8 mouse cellular contexts compared by ENCODE assay signal in the genomic region with DNA sequence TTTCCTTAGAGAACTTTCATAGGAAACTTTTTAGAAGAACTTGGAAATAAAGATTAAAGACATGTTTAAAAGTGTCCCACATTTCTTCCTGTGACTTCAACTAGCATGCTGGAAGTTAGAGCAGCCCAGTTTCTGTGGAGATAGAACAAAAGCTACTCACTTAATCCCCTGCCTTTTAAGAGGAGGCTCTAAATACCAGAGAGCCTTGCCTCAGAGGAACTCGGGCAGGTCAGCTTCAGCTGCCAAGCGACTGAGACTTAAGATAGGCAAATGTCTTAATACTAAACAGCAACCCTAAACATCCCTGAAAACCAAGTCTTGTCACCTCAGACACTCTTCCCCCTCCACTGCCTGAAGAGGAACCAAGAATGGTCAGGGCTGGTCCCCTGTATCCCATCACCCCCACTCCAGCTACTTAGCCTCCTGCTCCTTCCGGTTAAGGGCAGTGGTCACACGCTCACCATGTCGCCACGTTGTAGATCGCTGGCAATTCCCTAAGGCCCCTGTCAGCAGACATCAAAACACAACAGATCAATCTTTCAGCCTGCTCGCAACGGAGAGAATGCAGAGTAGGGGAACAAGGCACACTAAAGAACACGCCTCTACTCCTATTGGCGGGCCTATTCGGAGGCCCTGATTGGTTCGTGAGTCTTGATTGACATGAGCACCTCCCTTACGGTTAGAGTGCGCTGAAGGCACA. TPM values are rescaled to one million over a fixed set of nuclear protein-coding genes. Genes with fewer than 3 reads are reported as not detected.
DNase-seq lines count a peak whose midpoint lies in the region; ATAC-seq and TF ChIP-seq lines count a peak whose summit lies in the region.
"Not testable (repeated sequence)": the region's sequence is repeated elsewhere in the genome, so short reads cannot be mapped to it uniquely, and the experiment has no call there.

6720489N17Rik (minus strand) TSS at position 606 of the 700 bp plus-strand sequence.

- 2% methylated on average over 15 of the region's 15 CpGs for WGBS in hindbrain, embryonic 16.5 days

- TF ChIP-seq POLR2A in cortical plate, adult 2 months (IDR thresholded peaks at IDR 0.05; ENCODE audit: extremely low read depth, insufficient read depth, low read length): not testable (repeated sequence)

- TF ChIP-seq CTCF in cortical plate, adult 2 months (IDR thresholded peaks at IDR 0.05; ENCODE audit: extremely low read depth, insufficient read depth, low read length); gastrocnemius, adult 2 months (IDR thresholded peaks at IDR 0.05): not testable (repeated sequence)

- not testable (repeated sequence) for H3K9me3 ChIP-seq in hindbrain, embryonic 16.5 days (ENCODE audit: control insufficient read depth, low read length)

- ATAC-seq in hindbrain, embryonic 16.5 days: peak; percentile 100

- not testable (repeated sequence) for H3K27ac ChIP-seq in cortical plate, adult 2 months (ENCODE audit: insufficient read depth, low read length); hindbrain, embryonic 16.5 days (ENCODE audit: low read depth, low read length)
- H3K27ac ChIP-seq in gastrocnemius, adult 2 months: peak within 1 kb of the TSS; percentile 51

- not testable (repeated sequence) for H3K27me3 ChIP-seq in hindbrain, embryonic 16.5 days (replicated peaks; ENCODE audit: control insufficient read depth, insufficient read depth, low read length)

- H3K4me2 ChIP-seq in hindbrain, embryonic 16.5 days (ENCODE audit: low read length): peak within 1 kb of the TSS; percentile 51

- H3K36me3 ChIP-seq in hindbrain, embryonic 16.5 days (ENCODE audit: control insufficient read depth, insufficient read depth, low read length): not testable (repeated sequence)

- not testable (repeated sequence) for H3K4me1 ChIP-seq in cortical plate, adult 2 months (ENCODE audit: control insufficient read depth, insufficient read depth, low read length); hindbrain, embryonic 16.5 days (ENCODE audit: control insufficient read depth, insufficient read depth, low read depth, low read length)

- peak; percentile 51 for DNase-seq in adipocyte (ENCODE audit: low spot score)
- DNase-seq in gastrocnemius, adult 2 months: peak; percentile 76
- peak; percentile 59 to 64 for DNase-seq in left cerebral cortex, adult 18-20 months (ENCODE audit: low spot score in 2 of 2)
- DNase-seq in lung, postnatal 4 days: peak; percentile 84 to 85
- peak; percentile 92 for DNase-seq in retina, postnatal 1 day
- peak; percentile 85 for DNase-seq in thymus, postnatal 4 days

- intact Hi-C loops in gastrocnemius, adult 2 months (cut with DNase I): not testable (repeated sequence)

- peak within 1 kb of the TSS; percentile 90 for H3K4me3 ChIP-seq in cortical plate, adult 2 months (ENCODE audit: insufficient read depth, low read length)
- H3K4me3 ChIP-seq in gastrocnemius, adult 2 months: peak within 1 kb of the TSS; percentile 70
- peak within 1 kb of the TSS; percentile 43 for H3K4me3 ChIP-seq in hindbrain, embryonic 16.5 days (ENCODE audit: low read length)

- peak within 1 kb of the TSS; percentile 57 for H3K9ac ChIP-seq in hindbrain, embryonic 16.5 days (ENCODE audit: low read depth, low read length)

RNA-seq across cellular contexts. Expression of gene 6720489N17Rik, which starts in this region (rescaled TPM):
- polyA plus RNA-seq in cortical plate, adult 2 months (2012; rRNA removed): 4.1 and 4.7 TPM in 2 replicates
- total RNA-seq in gastrocnemius, adult 2 months (2021): under 1 TPM; 0.61 to 0.82 TPM
- 7.2 and 10.0 TPM in 2 replicates for polyA plus RNA-seq in hindbrain, embryonic 16.5 days (2015; fragmentation: Nextera tagmentation; extraction: Ambion mirVana)
- 1 to 10 TPM; 2.9 to 4.7 TPM for total RNA-seq in left cerebral cortex, adult 18-20 months (2021)

Comparison
In these comparisons a context has a peak if more than half of its experiments do, and no peak if none do; other contexts are left out.
1. Peak in DNase-seq, H3K4me3 ChIP-seq and H3K27ac ChIP-seq in gastrocnemius, adult 2 months; RNA of the gene not detected or under 1 TPM.